Mouse (Mus musculus): Measurements from ENCODE around the gene Serp1.

DNA sequence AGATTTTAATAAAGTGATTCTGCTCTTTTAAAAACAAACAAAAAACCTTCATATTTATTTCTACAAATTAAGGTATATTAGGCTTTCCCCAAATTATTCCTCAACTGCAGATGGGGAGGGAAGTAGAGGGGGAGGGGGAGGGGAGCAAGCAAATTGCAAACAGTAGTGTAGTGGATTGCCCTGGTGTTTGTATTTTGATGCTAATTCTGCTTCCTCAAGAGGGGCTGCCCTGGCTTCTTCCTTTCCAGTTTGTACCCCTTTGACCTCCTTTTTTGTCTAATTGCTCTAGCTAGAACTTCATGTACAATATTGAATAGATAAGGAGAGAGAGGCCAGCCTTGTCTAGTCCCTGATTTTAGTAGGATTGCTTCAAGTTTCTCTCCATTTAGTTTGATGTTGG lies 21.0 kb downstream of the Serp1 start:
- TF ChIP-seq TAL1 (IDR thresholded peaks at IDR 0.05; ENCODE audit: low read length) = no peak
- TF ChIP-seq GATA1 (IDR thresholded peaks at IDR 0.05; ENCODE audit: low read length) = no peak
